Mouse (Mus musculus) frontal cortex, adult 2 months (tissue): Measurements from ENCODE around the gene Gm26602. TPM values are rescaled to one million over a fixed set of nuclear protein-coding genes. Genes with fewer than 3 reads are reported as not detected.

ENCODE experiments used
- DNase-seq, 2 experiments: peaks; one replicate each; pipeline ENCODE4 v3.0.0; 2022; ENCODE audit warnings: low spot score in 1 of 2; ENCODE audit errors: extremely low spot score in 1 of 2
- polyA plus RNA-seq: library from polyadenylated mRNA; depleted of rRNA; stranded (reverse); fragments of >200 nt; gene quantifications from 2 replicates; pipeline ENCODE4 v1.2.3, GENCODE M21; 2012; rRNA removed

Gm26602 gene
- not detected in 2 replicates for polyA plus RNA-seq

DNA sequence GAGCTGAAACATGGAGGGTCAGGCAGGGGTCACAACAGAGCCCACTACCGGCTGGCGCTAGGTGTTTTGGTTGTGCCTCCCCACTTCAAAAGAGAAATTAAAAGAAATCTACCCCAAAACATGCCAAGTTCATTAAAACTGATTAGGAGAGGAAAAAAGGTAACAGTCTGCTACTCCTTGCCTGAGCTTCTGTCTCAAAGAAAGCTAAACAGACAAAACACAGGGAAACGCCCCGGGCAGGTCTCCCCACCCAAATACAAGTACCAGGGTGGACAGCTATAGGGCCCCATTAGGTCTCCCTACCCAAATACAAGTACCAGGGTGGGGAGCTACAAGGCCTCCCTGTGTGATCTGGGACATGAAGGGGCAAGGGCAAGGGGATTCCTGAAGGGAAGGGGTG lies at the start of gene Gm26602:
Gene Gm26602, plus strand, starts transcription at position 301 of the 400 bp plus-strand sequence.
- no peak for DNase-seq

DNA sequence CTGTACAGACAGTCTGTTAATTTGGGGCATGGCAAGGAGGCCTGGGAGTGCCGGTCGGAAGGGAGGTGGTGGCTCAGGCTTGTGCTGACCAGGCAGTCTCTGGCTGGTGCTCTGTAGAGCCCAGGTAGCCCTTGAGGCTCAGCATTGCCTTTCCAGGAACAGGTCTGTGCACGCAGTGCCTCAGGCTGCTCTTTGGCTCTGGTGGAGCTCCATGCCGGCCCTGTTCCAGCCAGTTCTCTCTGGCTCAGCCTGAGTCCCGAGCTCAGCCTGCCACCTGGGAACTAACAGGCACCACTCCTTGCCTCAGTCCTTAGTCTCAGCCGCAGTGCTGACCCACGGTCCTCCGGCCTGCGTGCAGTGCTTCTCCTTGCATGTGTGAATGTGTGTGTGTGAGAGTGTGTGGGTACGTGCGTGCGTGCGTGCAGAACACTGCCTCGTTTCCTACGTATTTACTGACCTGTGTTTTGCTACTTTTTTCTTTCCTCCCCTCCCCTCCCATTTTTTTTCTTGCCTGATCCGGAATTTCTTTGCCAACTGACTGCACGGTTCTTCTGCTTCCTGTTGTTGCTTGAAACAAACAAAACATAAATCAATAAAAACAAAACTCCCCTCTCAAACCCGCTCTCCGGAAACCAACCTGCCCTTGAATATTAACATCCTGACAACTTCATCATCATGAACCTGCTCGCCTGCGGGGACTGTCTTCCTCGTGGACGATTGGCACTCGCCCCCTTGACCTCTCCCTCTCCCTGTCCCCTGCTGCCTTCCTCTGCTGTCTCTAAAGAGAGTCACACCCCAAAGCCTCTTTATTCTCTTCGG lies 49.2 kb upstream of the Gm26602 start:
- DNase-seq: no peak

DNA sequence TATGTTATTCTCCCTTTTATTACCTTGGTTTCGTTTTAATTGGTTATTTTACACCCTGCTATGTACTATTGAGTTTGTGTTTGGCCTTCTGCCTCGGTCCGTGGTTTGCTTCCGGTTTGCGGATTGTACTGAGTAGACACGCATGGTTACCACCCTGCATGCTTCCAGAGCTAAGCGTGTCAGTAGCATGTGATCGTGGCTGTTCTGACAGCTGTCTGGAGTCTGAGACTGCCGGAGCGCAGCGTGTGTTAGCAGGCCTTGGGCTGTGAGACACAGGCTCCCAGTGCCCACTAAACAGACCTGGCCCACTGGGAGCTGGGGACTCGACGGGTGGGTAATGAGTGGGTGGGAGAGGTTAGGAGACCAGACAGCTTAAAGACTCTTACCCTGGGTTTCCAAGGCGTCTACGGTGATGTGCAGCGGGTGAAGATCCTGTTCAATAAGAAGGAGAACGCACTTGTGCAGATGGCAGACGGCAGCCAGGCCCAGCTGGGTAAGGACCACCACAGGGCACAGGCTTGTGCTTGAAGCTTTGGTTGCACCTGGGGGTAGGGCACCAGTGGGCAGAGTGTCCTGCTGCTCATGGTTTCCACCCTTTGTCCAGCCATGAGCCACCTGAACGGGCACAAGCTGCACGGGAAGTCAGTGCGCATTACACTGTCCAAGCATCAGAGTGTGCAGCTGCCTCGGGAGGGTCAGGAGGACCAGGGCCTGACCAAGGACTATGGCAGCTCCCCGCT lies 48.4 kb upstream of the Gm26602 start:
- DNase-seq: no peak

DNA sequence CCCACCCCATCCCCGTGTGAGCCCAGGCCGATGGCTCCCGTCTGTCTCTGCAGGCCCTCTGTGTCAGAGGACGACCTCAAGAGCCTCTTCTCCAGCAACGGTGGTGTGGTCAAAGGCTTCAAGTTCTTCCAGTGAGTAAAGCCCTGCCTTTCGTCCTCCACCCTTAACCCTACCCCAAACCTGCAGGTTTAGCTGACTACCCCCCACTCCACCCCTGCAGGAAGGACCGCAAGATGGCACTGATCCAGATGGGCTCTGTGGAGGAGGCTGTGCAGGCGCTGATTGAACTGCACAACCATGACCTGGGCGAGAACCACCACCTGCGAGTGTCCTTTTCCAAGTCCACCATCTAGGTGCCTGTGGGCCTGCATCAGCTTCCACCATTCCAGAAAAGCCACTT lies 47.7 kb upstream of the Gm26602 start:
- DNase-seq: no peak

DNA sequence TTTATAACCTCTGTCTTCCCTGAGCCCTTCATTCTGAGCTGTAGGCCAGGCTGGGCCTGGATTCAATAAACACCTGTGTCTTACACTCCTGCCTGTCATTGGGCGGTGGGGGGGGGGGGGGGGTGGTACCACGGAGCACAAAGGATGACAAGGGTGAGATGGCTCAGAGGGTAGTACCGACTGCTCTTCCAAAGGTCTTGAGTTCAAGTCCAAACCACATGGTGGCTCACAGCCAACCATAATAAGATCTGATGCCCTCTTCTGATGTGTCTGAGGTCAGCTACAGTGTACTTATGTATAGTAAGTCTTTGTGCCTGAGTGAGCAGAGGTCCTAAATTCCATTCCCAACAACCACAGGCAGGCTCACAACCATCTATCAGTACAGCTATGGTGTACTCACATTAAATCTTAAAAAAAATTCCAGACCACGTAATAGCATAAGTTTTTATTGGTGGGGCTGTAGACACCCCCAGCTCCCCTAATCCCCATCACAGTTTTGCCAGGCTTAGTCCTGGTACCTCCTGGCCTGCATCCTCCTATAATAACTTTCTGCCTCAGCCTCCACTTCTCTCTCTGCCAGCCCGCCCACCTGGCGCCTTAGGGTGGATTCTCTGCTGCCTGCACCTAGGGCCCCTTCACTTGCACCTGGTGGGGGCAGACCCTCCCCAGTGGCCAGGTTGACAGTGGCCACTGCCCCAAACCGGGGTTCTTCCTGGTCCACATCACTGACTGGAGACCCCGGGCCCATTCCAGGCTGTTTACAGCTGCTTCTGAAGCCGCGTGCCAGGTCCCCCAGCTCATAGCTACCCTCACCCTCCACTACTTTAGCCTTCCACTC lies 46.1 kb upstream of the Gm26602 start:
- no peak for DNase-seq

DNA sequence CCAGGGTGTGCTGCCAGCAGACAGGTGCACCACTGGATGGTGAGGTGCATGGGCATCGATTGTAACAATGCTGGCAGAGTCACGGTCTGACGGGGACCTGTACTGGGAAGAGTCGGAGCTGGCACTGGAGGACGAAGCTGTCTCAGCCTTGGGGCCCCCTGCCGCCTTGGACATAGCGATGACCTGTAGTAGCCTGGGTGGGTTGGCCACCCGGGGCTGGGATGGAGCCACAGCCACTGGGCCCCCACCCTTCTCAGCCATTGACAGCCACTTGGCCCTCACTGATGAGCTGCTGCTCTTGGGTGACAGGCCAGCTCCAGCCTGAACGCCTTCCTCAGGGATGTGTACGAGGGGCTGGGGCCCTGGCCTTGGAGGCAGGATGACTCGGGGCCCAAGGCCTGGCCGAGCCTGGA lies 45.5 kb upstream of the Gm26602 start:
- DNase-seq: no peak

DNA sequence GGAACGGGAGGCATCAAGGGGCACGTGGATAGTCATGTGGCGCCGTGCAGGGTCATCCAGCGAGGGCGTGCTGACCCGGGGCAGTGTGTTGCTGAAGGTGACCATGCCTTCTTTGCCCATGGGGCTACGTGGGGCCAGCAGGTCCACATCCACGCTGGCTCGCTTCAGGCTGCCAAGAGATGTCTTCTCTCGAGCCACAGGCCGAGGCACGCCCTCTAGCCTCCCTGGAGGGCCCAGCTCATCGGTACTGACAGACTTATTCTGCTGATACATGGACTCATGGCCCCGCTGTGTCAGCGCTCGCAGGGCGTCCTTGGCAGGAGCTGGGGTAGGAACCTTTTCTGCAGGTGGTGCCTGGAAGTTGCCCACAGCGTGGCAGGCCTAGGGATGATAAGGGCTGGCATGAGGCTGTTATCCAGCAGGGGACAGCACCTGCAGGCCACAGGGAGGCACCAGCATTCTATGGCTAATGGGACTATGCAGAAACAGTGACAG lies 44.8 kb upstream of the Gm26602 start:
- DNase-seq: no peak

DNA sequence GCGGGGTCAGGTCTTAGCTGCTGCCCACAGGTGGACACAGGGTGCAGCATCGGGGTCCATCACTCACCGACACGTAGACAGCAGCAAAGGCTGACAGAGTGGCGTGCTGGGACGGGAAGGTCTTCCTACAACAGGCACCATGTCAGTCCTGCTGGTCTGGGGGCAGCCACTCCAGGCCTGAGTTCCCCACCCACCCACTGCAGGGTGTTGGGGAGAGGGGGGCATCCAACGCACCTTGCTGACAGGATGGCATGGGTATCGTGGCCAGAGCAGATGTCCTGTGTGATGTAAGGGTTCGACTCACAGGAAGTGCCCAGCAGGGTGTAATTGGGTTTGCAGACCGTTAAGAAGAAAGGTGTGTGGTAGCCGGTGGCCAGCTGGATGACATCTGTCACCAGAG lies 44.1 kb upstream of the Gm26602 start:
- no peak for DNase-seq

DNA sequence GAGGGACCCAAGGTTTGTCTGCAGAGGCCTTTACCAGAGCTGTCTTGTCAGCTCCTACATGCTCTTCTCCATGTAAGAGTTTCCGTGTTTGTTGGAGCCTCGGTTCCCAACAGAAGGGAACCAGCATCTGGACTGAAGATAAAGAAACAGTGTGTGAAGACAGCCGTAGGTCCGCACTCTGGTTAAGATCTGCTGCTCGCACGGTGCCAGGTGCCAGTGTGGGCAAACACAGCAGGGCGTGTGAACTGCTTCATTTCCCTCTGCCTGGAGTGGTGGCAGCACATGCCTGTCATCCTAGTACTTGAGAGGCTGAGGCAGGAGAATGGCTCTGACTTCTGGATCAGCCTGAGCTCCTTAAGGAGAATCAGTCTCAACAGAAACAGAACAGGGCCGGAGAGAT lies 38.8 kb upstream of the Gm26602 start:
- DNase-seq: no peak

DNA sequence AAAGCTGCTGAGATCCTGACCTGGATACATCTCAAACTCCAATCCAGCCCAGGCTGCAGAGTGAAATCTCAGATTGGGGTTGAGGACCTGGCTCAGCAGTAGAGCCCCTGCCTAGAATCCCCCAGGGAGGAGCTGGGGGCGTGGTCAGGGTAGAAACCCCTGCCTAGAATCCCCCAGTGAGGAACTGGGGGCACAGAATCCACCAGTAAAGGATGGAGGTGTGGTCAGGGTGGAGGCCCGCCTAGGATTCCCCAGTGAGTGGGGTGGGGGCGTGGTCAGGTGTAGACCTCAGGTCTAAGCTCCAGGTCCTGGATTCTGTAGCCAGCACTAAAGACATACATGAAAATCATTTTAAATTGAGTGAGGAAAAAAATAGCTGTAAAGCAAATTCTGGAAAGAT lies 37.8 kb upstream of the Gm26602 start:
- no peak for DNase-seq

DNA sequence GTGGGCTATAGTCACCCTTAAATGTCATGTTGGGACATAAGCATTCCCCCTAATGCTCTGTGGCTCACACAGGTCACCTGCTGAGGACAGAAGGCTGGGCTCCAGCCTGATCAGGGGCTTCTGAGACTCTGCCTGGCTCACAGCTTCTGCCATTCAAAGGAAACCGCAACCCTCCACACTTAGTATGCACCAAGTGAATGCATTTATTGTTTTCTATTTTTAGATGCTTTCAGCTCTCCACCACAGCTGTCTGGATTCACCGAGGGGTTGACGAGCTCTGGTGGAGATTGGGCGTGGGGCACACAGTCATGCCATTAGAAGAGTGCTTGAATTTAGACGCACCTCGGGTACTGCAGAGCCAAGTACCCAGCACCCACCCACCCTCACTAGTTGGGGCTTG lies 37.3 kb upstream of the Gm26602 start:
- no peak for DNase-seq

DNA sequence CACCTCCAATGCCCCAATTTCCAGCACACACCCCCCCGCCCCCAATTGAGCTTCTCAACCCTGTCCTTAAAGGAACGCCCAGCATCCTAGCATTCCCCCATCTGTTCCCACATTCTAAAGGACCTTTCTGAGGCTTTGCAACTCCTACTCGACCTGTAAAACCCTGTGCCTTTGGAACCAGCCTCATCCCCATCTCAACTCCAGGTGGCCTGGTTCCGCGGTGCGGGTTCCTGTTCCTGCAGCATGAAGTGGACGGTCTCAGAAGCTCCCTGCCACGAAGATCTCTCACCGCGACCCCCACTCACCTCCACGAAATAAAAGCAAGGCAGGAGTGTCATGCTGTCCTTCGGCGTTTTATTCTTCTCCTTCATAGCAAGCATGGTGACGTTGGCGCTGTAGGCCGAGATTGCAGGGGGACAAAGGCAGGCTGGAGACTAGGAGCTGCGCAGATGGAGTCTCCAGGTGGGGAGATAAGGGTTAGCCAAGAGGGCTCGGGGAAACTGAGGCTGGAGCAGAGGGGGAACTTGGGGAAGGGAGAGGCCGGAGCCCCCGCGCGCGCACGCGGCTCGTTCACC lies 36.9 kb upstream of the Gm26602 start:
- no peak for DNase-seq

DNA sequence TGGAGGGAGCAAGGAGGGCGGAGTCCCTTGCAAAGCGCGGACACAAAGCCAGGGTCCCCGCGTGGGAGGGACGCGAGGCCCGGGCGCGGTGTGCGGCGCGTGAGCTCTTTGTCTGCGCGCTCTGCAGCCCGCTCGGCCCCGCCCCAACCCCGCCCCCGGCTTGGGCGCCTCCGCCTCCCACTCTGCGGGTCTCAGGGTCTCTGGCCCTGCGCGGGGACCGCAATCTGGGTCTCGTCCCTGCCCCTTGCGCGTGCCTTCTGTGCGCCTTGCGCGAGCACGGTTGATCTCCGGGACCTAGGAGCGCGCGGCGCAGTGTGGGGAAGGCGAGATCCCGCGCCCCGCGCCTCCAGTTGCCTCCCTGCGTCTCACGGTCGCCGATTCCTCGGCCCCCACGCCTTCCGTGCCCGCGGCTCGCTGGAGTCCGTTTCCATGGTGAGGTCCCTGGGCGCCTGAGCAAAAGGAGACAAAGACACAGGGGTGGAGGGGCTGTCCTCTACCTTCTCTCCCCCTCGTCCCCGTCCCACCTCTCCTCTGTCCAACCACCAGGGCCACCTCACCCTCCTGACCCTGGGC lies 36.3 kb upstream of the Gm26602 start, which contains the start of the genes Prtn3 and Plppr3:
Gene Prtn3, plus strand, starts transcription at position 187 of the 573 bp plus-strand sequence.
Gene Plppr3, minus strand, starts transcription at position 345 of the 573 bp plus-strand sequence.
- no peak for DNase-seq

DNA sequence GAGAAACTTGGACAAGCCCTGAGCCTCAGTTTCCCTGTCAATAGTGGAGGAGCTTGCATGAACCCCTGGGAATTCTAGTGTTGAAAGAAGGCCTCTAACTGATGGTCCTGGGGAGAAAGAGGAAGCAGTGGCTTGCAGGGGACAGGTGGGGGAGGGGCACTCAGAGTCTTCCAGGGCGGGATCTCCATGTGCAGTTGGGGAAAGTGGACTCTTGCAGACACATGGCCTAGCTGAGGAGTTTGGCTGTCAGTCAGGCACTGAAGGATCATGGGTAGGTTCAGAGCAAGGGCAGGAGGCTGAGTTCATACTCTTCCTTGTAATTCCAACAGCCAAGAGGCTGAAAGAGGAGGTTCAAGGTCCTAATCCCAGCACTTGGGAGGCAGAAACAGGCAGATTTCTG lies 33.5 kb upstream of the Gm26602 start:
- DNase-seq: no peak

DNA sequence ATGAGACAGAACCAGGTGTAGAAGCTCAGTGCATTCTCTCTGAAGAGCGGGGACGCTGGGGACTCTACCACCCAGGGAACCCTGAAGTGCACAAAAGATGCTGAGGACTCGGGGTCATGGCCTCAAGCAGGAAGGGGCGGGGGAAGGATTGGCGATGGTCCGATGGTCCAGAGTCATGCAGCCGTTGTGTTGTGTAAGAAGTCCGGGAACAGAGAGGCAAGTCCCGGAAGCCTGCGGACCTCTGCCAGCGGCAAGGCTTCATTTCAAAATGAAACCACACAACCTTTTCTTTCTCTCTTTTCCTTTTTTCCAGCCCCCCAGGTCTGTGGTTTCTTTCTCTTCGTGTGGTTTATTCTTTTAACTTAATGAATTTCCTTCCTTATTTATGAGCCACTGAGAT lies 32.9 kb upstream of the Gm26602 start:
- no peak for DNase-seq

DNA sequence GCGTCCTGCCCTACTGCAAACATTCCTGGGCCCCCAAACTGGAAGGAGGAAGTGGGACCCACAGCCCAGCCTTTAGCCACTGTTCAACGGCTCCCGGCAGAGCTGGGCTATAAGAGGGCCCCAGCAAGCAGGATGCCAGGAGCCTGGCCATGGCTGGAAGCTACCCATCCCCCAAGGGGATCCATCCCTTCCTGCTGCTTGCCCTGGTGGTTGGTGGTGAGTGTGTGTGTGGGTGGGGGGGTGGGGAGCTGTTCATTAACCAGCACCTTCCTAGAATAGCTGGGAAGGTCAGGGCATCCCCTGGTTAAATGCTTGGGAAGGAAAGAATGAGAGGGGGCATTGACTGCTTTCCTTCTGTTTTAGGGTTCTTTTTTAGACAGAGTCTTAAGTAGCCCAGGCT lies 31.1 kb upstream of the Gm26602 start:
- no peak for DNase-seq

DNA sequence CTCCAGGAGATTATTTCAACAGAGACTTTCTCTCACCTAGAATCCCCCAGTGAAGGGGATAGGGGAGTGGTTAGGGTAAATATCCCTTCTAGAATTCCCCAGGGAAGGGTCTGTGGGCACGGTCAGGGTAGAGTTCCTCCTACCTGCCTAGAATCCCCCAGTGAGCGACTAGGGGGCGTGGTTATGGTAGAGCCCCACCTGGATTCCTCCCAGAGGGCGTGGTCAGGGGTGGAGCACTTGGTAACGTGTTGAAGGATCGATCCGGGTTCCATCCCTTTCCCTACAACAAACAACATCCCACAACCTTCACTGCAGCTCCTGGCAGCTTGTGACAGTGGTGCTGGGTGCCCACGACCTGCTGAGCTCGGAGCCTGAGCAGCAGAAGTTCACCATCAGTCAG lies 29.9 kb upstream of the Gm26602 start:
- DNase-seq: no peak

DNA sequence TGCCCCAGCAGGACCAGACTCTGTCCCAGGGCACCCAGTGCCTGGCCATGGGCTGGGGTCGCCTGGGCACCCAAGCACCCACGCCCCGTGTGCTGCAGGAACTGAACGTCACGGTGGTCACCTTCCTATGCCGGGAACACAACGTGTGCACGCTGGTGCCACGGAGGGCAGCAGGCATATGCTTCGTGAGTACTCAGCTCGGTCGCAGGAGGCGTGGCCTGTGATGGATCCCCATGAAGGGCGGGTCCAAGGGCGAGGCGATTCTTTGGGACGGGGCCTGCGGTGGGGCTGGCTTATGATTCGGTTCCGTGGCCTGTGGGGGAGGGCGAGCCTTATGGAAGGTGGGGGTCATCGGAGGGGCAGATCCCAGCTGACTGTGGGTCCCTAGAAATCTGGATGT lies 28.7 kb upstream of the Gm26602 start:
- DNase-seq: no peak

DNA sequence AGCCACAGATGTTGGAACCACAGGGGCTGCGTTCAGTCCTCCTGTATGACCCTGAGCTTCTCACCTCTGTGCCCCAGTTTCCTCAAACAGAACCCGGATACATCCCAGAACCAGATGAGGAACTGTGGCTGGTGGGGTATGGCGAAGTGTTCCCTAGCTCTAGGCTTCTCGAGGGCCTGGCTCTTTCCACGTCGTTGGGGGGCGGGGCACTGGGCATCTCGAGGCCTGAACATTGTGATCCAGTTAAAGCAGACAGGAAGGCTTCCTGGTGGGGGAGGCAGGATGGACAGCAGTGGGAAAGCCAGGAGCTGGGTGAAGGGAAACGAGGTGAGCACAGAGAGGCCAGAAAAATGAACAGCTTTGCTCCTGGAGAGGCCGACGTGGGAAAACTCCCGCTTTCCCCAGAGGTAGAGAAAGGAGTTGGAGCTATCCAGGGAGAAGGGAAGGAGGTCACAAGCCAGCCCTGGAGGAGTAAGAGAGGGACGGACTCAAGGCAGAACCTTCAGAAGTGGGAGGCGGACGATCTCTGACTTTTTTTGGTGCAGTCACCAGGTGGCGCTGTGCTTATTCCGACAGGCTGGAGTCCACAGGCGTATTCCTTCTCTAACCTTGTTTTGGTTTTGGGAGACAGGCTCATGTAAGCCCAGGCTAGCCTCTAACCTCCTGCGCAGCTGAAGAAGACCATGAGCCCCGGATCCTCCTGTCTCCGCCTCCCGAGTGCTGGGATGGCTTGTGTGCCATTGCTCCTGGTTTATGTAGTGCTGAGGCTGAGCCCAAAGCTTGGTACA lies 27.2 kb upstream of the Gm26602 start:
- DNase-seq: peak; percentile 50 to 90
